Mouse (Mus musculus) CH12F3 (cell line): ENCODE results near the gene Ppp1r16b.

Experiments used
- in situ Hi-C: fragments of 300-500 bp; cut with MboI; formaldehyde crosslinking; loops from 2 replicates; pipeline ENCODE4 v1.14.3; 2020; ENCODE audit warnings: low sequenced_read_pairs

Gene Ppp1r16b

DNA sequence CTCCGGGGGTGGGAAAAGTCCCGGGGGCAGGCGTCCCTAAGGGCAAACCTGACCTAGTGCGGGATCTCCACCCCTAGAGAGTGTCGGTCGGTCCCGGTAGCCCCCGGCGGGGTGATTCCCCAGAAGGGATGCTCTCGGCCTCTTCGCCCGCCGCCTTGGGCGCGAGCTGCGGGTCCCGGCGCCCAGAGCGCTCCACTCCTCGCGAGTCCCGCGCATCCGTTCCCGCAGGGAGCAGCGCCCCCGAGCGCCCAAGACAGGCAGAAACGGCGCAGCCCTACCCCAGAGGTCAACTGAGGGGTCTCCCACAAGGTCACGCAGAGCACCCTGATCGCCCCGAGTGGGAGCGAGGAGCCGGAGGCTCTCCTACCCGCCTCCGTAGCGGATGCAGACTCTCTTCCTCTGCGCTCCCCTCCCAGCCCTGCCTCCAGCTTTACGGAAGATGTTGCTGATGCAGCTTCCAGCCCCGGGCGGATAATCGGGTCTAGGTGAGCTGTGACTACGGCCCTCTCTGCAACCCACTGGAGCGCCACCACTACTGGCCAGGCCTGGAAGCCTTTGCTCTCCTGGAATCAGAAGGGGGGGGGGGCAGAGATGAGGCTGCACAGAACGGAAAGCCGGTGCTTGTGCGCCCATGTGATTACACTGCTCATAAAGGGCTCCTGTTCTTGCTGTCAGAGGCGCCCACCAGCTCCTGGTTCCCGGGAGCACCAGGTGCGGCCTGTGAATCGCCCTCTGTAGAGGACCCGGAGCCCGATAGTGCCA, 2.7 kb downstream of the Ppp1r16b start:
- in situ Hi-C loops, result no loop called here

DNA sequence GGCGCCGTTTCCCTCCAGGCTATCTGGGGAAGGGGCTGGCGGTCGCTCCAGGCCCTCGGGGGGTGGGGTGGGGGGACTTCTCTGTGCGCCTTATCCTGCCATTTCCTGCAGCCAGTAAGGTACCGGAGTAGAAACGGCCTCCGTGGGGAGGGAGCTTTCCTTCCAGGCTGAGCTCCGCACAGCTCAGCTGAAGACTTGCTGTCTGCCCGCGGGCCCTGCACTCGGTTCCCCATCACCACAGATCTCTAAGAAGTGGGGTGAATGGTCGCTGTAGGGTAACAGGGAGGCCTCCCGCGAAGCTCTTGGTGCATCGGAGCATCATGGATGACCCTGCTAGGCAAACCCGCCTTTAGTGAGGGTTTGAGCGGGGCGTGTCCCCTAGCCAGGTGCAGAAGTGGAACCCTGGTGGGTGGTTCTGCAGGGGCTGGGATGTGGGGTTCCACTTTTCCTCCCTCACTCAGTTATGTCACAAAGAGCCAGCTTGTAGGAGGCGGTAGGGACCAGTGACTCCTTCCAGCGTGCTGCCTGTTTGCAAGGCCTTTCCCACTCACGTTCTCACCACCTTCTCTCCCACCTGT, 3.3 kb downstream of the Ppp1r16b start:
- in situ Hi-C loops, result no loop called here

DNA sequence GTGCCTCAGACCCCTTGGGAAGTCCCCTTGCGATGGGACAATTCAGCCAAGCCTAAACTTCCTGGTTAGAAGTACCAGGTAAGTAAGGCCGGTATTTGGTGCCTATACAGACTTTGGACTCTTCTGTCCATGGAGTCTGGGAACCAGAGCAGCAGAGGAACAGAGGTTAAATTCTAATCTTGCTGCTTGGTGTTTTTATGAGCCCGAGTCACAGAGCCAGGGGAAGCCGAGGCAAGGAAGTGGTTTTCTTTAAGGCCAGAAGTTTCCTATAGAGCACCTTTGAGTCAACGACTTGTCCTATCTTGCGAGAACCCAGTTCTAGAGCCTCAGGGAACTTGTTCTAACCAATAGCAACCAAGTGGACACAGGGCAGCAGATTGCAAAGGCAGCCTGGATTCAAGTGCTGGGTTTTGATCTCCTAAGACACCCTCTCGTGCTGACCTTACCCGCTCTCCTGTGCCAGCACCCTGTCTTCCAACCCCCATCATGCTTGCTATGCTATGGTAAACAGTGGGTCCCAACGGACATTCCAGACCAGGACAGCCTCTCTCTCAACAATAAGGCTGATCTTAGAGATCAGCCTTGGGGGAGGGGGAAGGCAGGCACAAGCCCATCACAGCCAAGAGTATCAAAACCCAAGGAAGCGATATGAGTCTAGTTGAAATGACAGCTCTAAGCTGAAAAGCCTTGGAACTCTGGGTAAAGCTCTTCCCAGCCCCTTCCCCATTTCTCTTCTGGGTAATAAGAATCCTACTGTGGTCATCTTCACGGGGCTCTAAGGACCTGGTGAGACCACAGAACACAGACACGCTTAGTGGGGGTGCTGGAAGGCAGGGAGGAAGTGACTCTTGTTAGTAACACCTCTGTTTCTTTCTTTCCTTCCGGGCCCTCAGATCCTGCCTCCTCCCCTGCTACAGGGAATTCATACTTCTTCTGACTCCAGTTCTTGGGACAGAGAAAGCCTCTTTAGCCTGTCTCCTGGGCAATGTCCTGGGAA, 4.3 kb downstream of the Ppp1r16b start:
- in situ Hi-C loops, result no loop called here

DNA sequence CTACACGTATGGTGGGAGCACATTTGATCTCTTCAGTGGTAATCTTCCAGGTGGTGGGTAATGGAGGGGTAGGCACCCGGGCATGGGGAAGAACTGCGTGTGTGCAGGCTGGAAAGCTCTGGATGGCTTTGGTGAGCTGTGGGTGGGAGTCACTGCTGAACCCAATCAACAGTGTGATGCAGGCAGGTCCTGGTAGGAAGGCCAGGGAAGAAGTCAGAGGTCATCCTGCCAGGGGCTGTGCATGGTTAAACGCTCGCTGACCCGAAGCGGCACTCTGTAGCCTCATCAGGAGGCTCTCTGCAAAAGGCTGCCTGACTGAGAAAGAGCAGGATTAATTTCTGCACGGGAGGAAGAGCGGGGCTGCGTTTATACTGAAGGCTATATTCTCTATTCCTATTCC, 5.4 kb downstream of the Ppp1r16b start:
- in situ Hi-C loops, result no loop called here

DNA sequence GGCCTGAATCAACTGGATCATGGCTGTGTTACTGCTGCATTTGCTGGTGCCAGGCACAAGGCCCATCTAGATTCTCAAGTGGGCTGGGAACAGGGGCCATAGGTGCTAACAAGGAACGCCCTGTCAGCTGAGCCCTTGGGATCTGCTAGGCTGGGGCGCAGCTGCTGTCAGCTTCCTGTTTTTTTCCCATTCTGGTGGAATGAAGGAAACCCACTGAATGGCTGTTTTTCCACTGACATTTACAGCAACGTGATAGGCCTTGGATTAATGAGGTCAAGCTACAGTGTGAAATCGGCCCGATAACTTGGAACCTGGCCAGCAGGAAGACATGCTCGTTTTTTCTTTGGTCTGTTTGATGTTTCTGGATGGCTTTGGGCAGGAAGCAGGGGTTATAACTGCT, 7.6 kb downstream of the Ppp1r16b start:
- in situ Hi-C loops, result no loop called here

DNA sequence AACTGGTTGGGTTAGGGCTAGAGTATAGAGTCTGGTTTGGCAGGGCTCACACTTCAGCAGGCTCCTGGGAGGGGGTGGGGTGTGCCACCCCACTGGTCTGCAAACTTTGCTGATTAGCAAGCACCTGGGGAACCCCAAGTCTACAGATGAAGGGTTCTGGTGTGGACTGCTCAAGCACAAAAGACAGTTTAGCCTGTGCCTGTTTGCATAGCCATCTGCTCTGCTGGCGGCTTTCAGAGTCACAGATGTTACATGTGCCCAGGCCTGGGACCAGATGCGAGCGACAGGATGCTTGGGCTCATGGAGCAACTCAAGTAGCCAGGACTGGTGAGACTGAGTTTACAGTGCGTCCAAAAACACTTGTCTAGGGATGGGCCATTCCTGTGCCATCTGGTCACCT, 8.3 kb downstream of the Ppp1r16b start:
- in situ Hi-C loops, result no loop called here

DNA sequence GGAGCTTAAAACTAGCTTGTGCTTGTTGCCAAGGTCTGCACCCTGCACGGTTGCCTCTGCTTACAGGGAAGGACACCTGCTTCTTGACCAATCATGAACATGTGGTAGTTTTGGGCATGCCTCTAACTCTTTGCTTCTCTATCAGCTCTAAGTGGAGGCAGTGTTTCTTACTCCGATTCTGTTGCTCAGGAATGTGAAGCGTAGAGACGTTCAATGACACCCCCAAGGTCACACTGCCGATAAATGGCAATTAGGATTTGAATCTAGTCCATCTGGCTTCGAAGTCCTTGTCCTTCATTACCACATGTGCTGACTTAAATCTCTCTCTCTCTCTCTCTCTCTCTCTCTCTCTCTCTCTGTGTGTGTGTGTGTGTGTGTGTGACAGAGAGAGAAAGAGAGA, 8.9 kb downstream of the Ppp1r16b start:
- in situ Hi-C loops, result no loop called here

DNA sequence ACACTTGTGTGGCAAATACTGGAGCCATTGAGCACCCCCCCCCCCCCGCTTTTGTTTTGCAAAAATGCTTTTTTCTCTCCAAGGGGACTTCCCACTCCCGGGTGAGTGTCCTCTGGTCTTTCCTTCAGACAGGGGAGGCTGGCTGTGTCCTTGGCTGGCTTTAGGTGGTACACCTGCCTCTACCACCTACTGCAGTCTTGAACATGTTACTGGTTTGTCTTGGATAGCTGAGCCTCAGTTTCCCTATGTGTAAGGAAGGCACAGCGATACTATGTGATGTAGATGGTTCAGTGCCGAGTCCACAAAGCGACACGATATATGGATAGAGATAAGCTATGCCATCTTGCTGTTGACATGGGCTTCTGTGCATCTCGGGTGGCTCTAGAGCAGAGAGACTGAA, 9.6 kb downstream of the Ppp1r16b start:
- in situ Hi-C loops, result no loop called here

DNA sequence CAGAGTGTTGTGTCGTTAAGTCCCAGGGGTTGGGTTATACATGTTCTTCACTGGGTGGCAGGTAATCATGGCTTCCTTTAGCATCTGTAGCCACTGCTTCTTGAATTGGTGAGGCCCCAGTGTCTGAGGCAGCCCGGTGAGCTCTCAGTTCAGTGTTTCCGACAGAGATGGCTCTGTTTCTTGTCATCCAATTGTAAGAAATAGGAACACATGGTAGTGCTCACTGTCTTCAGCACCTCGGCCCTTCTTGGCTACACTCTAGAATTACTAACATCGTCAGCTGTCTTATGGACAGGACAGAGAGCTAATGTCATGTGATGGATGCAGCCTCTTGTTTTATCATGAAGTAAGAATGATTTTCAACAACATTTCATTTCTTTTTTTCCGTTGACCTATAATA, 10.0 kb downstream of the Ppp1r16b start:
- in situ Hi-C loops, result no loop called here

DNA sequence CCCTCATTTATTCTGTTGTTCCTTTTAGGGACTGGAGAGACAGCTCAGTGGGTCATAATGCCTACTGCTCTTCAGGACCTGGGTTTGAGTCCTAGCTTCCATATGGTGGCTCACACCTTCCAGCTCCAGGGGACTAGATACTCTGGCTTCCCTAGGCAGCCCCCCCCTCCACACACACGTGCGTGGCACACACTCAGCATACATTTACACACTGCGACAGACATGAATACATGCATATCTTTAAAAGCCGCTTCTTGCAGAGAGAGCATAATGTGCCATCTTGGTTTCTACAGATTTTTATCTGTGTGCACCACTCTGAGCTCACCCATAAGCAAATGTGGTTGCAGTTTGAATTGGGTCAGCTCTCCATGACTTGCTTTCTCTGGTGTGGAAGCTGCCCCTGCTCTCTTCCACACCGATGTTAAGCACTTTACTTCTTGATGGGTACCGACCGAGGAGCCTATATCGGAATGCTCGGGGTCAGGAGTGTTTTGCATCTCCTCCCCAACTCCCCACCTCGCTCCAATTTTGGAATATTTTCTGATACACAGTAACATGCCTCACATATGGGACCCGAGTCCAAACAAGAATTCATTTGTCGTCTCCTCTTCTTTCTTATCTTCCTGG, 10.8 kb downstream of the Ppp1r16b start:
- in situ Hi-C loops, result no loop called here

DNA sequence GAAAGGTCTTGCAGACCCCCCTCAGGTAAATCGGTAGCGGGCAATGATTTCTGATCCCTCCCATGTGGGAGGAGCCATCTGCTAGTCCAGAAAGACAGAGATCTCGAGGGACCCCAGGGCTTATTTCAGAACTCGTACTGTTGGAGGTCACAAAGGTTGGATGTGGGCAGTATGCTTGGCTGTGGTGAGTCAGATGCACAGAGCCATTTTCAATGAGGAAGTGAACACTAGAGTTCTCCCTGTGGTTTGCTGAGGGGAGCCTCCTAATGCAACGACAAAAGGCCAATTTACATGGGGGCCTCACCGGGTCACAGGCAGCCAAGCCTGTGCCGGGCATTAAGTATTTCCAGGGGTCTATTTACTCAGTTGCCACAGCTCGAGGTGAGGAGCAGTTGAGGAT, 12.7 kb downstream of the Ppp1r16b start:
- in situ Hi-C loops, result no loop called here

DNA sequence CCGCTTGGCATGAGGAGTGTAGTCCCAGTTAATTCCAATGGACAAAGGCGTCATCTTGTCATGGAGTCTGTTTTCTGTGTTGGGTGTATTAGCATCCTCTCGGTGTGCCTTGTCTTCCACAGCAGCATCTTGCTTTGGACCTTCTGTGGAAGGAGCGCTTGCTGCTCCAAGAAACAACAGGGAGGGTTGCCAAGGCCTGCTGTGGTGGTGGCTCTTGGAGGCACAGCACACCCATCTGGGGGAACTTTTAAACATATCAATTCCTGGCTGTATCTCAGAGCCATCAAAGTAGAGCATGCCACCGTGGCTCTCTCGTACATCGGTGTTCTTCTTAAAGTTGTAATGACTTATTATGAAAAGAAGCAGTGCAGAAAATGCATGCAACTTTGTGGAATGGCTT, 13.9 kb downstream of the Ppp1r16b start:
- in situ Hi-C loops, result no loop called here

DNA sequence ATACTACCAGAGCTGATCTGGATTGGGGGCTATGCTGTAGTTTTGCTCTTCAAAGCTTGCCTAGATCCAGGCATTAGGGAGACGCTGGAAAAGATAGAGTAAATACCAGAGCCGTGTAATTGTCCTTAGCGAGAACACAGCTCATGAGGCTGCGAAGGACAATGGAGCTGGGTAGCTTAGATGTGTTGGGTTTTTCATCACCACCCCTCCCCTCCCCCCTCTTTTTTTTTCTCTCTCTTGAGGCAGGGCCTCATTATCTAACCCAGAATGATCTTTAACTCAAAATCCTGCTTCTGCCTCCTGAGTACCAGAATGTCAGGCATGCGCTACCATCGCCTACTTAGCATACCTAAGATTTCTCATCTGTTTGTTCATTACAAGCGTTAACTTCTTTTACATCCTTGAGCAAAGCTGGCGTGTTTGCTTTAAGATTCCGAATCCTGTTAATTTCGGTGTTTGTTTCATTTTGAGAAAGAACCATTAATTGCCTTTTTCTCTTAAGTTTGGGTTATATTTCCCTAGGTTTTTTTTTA, 15.2 kb downstream of the Ppp1r16b start:
- in situ Hi-C loops, result no loop called here

DNA sequence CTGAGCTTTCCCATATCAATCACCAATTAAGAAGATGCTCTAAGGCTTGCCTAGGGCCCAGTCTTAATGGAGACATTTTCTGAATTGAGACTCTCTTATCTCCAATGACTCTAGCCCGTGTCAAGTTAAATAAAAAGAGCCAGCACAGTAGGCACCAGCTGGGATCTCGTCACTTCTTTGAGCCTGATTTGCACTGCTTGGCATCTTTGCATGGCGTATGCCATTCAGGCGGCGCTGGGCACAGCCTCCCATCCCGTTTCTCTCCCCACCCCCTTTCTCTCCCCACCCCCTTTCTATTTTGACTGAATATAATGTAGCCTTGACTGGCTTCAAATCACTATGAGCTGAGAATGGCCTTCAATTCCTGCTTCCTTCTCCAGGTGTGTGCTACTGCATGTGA, 16.5 kb downstream of the Ppp1r16b start:
- in situ Hi-C loops, result no loop called here

DNA sequence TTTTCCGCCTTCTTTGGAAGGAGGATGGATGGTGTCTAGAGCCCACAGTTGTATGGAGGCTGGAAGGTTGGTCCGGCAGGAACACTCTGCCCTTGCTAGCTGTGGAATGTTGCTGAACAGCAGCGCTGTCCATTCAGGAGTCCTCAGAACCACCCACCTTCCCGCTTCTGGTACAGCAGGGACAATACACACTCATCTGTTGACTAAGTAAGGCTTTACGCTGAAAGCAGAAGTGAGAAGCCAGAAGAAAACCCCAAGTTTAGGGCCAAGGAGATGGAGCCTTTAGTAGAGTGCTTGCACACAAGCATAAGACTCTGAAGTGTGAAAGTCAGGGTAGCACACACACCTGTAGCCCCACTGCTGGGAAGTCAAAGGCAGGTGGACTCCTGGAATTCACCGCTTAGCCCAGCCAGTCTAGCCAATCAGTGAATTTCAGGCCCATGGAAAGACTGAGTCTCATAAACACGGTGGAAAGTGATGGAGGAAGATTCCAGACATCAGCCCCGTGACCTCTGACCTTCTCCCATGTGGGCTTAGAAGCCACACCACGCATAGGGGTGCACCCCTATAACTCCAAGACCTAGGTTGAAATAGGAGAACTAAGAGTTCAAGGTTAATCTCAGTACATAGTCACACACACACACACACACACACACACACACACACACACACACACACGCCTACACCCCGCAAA, 17.3 kb downstream of the Ppp1r16b start:
- in situ Hi-C loops, result no loop called here

DNA sequence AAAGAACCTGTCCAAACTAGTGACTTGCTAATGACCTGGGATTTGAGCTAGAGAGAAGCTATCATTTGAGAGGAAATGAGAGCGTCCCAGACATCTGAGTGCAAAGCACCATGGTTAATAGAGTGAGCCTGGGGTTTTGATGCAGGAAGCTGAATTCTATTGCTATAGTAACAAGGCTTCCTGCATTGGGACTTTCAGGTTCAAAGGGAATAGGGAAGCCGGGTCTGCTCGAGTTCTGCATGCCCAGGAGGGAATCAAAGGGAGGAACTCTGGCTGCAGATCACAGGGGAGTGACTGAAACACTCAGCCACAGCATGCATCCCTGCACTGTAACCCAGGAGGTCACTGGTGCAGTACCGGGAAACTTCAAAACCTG, 17.8 kb downstream of the Ppp1r16b start:
- in situ Hi-C loops, result no loop called here

DNA sequence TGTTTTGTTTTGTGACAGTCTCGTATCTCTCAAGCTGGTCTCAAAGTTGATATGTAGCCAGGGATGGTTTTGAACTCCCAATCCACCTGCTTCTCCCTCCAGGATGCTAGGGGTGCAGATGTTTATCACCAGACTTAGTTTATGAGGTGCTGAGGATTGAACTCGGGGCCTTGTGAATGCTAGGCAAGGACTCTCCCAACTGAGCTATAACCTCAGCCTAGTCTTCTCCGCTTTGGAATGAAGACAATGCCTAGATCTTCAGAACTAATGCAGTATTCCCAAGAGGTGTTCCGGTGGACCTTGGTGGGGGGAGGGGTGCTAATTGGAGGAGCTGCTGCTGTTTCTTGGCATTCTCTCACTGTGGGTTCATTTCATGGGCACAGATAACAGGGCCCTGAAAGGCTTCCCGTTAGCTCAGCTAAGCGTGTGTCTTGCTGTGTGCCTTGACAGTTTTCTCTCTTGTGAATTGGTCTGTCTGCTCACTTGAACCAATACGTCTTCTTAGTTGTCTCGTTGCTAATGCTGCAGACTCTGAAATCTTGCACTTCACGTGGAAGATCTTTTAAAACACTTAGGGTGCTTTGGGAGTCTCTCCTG, 19.1 kb downstream of the Ppp1r16b start:
- in situ Hi-C loops, result no loop called here

DNA sequence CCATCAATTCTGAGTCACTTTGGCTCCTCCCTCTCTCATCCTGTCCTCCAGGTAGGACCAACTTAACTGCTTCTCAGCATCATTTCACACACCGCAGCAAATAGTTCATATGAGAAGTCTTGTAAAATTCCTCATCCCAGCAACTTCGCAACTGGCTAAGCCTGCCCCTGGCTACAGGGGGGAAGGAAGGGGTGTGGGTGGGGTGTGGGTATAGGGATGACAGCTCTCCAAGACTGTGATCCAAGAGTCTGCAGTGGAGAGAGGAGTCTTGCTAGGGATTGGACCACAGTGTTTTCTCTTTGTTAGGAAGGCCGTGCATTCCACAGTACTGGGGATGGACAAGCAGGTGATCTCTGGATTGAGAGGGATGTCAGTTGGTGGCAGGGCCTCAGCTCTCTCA, 19.7 kb downstream of the Ppp1r16b start:
- in situ Hi-C loops, result no loop called here

DNA sequence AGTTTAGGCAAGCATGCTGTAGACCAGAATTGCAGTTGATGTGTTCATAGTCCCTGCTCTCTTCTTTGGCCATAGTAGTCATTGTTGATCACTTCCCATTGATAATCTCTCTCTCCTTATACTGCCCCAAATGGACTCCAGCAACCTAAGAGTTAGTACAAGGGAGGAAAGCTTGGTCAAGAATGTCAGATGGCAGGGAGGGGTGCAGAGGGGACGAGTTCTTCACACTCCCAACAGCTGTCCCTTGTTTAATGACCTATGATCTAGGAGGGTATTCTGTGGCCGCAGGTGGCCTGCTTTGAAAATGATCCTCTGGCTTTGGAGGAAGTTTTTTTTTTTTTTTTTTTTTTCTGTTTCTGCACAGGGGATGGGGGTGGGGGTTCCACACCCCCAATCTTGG, 21.2 kb downstream of the Ppp1r16b start:
- in situ Hi-C loops, result no loop called here

DNA sequence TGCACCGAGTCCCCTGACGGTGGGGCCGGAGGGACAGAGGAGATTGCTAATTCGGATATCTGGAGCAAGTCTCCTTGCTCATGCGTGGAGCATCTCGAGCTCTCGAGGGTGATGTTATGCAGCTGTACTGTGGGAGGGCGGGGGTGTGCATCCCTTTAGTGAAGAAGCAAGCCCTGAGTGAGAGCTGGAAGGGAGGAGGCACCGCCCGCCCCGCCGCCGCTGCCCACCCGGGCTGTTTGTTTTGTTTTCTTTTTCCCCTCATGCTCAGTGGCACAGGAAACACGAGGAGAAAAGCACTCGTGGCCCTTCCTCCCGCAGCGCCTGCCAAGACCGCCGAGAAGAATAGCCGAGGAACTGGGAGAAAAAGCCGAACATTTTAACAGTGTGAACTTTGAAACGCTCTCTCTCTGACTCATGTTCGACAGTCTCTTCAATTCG, 22.6 kb downstream of the Ppp1r16b start:
- in situ Hi-C loops, result no loop called here
